Comparison of ENCODE assay signal across 8 mouse cellular contexts in the genomic region with DNA sequence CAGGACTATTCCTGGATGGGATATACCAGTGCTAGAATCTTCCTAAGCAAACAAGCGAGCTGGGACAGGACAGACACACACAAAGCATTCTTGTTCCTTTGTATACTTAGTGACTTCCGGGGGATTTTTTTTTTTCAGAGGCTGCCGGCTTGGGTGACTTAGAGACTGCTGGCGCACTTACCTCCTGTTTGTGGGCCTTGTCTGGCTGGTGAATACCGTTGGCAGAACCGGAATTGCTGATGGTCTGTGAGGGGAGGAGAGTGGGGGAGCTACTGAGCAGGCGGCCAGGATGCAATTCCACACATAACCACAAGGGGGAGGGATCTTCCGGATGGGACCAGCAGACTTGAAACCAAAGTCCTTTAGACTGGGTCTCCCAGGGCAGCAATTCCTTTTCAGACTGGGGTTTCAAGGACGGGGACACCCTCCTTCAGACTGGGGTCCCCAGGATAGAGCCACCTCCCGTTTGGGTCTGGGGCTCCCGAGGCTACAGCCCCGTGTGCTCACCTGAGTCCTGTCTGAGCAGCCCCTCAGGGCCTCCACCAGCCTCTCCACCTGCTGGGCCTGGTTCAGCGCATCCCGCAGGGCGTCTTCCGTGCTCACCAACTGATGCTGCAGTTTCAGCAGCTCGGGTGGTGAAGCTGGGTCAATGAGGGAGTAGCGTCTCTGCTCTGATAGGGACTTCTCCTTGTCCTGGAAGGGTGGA. TPM values are rescaled to one million over a fixed set of nuclear protein-coding genes. Genes with fewer than 3 reads are reported as not detected.
DNase-seq lines count a peak whose midpoint lies in the region; ATAC-seq and TF ChIP-seq lines count a peak whose summit lies in the region.

No protein-coding gene starts in this region.

- peak; percentile 89 to 91 for DNase-seq in B cell, adult 2 months
- DNase-seq in heart, embryonic 10.5 days (ENCODE audit: low spot score): peak; percentile 84
- peak; percentile 83 for DNase-seq in liver
- DNase-seq in natural killer cell, adult 2 months (ENCODE audit: low spot score in 2 of 2): peak; percentile 86 to 91

- H3K4me3 ChIP-seq in bone marrow, adult 2 months (replicated peaks; ENCODE audit: control insufficient read depth, low read depth, low read length): no peak overlapping the region
- no peak overlapping the region for H3K4me3 ChIP-seq in embryonic facial prominence, embryonic 15.5 days (replicated peaks)
- no peak overlapping the region for H3K4me3 ChIP-seq in heart, embryonic 10.5 days
- H3K4me3 ChIP-seq in kidney, embryonic 14.5 days (ENCODE audit: low read length): no peak overlapping the region
- no peak overlapping the region for H3K4me3 ChIP-seq in stomach, embryonic 14.5 days (ENCODE audit: low read depth, low read length)

- peaks cover 57% of the 10 kb centered on the region for H3K36me3 ChIP-seq in embryonic facial prominence, embryonic 15.5 days
- peaks cover 40% of the 10 kb centered on the region for H3K36me3 ChIP-seq in heart, embryonic 10.5 days
- H3K36me3 ChIP-seq in kidney, embryonic 14.5 days (ENCODE audit: control insufficient read depth, insufficient read depth, low read length): peaks cover 34% of the 10 kb centered on the region
- H3K36me3 ChIP-seq in stomach, embryonic 14.5 days (ENCODE audit: control insufficient read depth, insufficient read depth, low read length): peaks cover 23% of the 10 kb centered on the region

- H3K4me1 ChIP-seq in bone marrow, adult 2 months (ENCODE audit: control insufficient read depth, insufficient read depth, low read length): no peaks in the 10 kb centered on the region
- peaks cover 19% of the 10 kb centered on the region for H3K4me1 ChIP-seq in embryonic facial prominence, embryonic 15.5 days
- peaks cover 18% of the 10 kb centered on the region for H3K4me1 ChIP-seq in heart, embryonic 10.5 days
- H3K4me1 ChIP-seq in kidney, embryonic 14.5 days (ENCODE audit: control insufficient read depth, insufficient read depth, low read length): peaks cover 5% of the 10 kb centered on the region; the same call in 1 of the 2 replicates
- peaks cover 3% of the 10 kb centered on the region; the same call in 1 of the 2 replicates for H3K4me1 ChIP-seq in stomach, embryonic 14.5 days (ENCODE audit: control insufficient read depth, insufficient read depth, low read length)

- peak; percentile 92 for TF ChIP-seq CTCF in bone marrow, adult 2 months (IDR thresholded peaks at IDR 0.05; ENCODE audit: control insufficient read depth, insufficient read depth, low read length)

- no peak for TF ChIP-seq POLR2A in bone marrow, adult 2 months (IDR thresholded peaks at IDR 0.05; ENCODE audit: borderline replicate concordance, control insufficient read depth, low read depth, low read length)

- H3K9me3 ChIP-seq in embryonic facial prominence, embryonic 15.5 days (replicated peaks): no peaks in the 10 kb centered on the region
- H3K9me3 ChIP-seq in heart, embryonic 10.5 days: no peaks in the 10 kb centered on the region
- H3K9me3 ChIP-seq in kidney, embryonic 14.5 days (ENCODE audit: control insufficient read depth, low read length): no peaks in the 10 kb centered on the region
- H3K9me3 ChIP-seq in stomach, embryonic 14.5 days (ENCODE audit: control insufficient read depth, low read depth, low read length): no peaks in the 10 kb centered on the region

- no peak overlapping the region for H3K4me2 ChIP-seq in embryonic facial prominence, embryonic 15.5 days (replicated peaks)
- no peak overlapping the region for H3K4me2 ChIP-seq in kidney, embryonic 14.5 days (replicated peaks; ENCODE audit: low read depth, low read length)
- H3K4me2 ChIP-seq in stomach, embryonic 14.5 days (replicated peaks; ENCODE audit: low read depth, low read length): no peak overlapping the region

- H3K9ac ChIP-seq in embryonic facial prominence, embryonic 15.5 days: no peak overlapping the region
- no peak overlapping the region for H3K9ac ChIP-seq in kidney, embryonic 14.5 days (ENCODE audit: low read depth, low read length)
- H3K9ac ChIP-seq in stomach, embryonic 14.5 days (replicated peaks; ENCODE audit: low read depth, low read length): no peak overlapping the region

- no peak for ATAC-seq in embryonic facial prominence, embryonic 15.5 days (ENCODE audit: insufficient number of reproducible peaks, low FRiP score, low TSS enrichment, low read depth)
- peak; percentile 13; the same call in 1 of the 2 replicates for ATAC-seq in kidney, embryonic 14.5 days (ENCODE audit: low FRiP score, low TSS enrichment)
- 0 out of 2 replicates have a peak, but pooled peaks have one; percentile 51 for ATAC-seq in stomach, embryonic 14.5 days (ENCODE audit: insufficient number of reproducible peaks, insufficient read depth, low FRiP score, low read depth)

- 27% methylated on average over 18 of the region's 18 CpGs for WGBS in bone marrow, adult 2 months
- WGBS in embryonic facial prominence, embryonic 15.5 days: 24% methylated on average over 18 of the region's 18 CpGs
- WGBS in heart, embryonic 10.5 days: 23% methylated on average over 18 of the region's 18 CpGs
- WGBS in kidney, embryonic 14.5 days: 33% methylated on average over 18 of the region's 18 CpGs
- WGBS in stomach, embryonic 14.5 days: 27% methylated on average over 18 of the region's 18 CpGs

- H3K27ac ChIP-seq in bone marrow, adult 2 months (ENCODE audit: control insufficient read depth, insufficient read depth, low read depth, low read length, poor library complexity): no peak overlapping the region
- peak overlapping the region; percentile 53; the same call in 1 of the 2 replicates for H3K27ac ChIP-seq in embryonic facial prominence, embryonic 15.5 days (replicated peaks)
- H3K27ac ChIP-seq in heart, embryonic 10.5 days: no peak overlapping the region
- H3K27ac ChIP-seq in kidney, embryonic 14.5 days (ENCODE audit: low read depth, low read length): no peak overlapping the region
- no peak overlapping the region for H3K27ac ChIP-seq in stomach, embryonic 14.5 days (ENCODE audit: low read length)

- no peaks in the 10 kb centered on the region for H3K27me3 ChIP-seq in embryonic facial prominence, embryonic 15.5 days
- H3K27me3 ChIP-seq in heart, embryonic 10.5 days (ENCODE audit: insufficient read depth, poor library complexity, severe bottlenecking): no peaks in the 10 kb centered on the region
- no peaks in the 10 kb centered on the region for H3K27me3 ChIP-seq in kidney, embryonic 14.5 days (ENCODE audit: control insufficient read depth, insufficient read depth, low read length)
- H3K27me3 ChIP-seq in stomach, embryonic 14.5 days (ENCODE audit: control insufficient read depth, insufficient read depth, low read length): no peaks in the 10 kb centered on the region

RNA-seq across cellular contexts. Expression of a gene that starts 35.3 kb away (rescaled TPM):
- 11.2 and 13.1 TPM in 2 replicates for polyA plus RNA-seq in bone marrow, adult 2 months (2011; ENCODE audit: insufficient read depth, insufficient read length, low replicate concordance, missing spikeins)
- 114 and 123 TPM in 2 replicates for polyA plus RNA-seq in embryonic facial prominence, embryonic 15.5 days (2015; fragmentation: Nextera tagmentation; extraction: Ambion mirVana)
- 64.1 and 74.8 TPM in 2 replicates for polyA plus RNA-seq in heart, embryonic 10.5 days (2016; fragmentation: Nextera tagmentation; extraction: Ambion mirVana)
- 60.9 and 84.8 TPM in 2 replicates for polyA plus RNA-seq in kidney, embryonic 14.5 days (2014; fragmentation: Nextera tagmentation; extraction: Ambion mirVana)
- polyA plus RNA-seq in stomach, embryonic 14.5 days (2014; fragmentation: Nextera tagmentation; extraction: Ambion mirVana): 107 and 112 TPM in 2 replicates
